Mouse (Mus musculus) G1E (cell line): Measurements from ENCODE around the gene Khdrbs1.

Experiments used
- CTCF ChIP-seq: IDR thresholded peaks from 2 replicates; pipeline ENCODE4 v1.5.1; 2012; ENCODE audit warnings: low read depth, low read length, inconsistent platforms, mixed read lengths
- GATA1 ChIP-seq: IDR thresholded peaks from 2 replicates; pipeline ENCODE4 v1.6.1; 2012; ENCODE audit warnings: borderline replicate concordance, low read length, inconsistent platforms, mixed read lengths
- TAL1 ChIP-seq: conservative IDR thresholded peaks from 2 replicates; pipeline ENCODE4 v1.6.1; 2012; ENCODE audit warnings: low read depth, low read length, inconsistent platforms, mixed read lengths

DNA sequence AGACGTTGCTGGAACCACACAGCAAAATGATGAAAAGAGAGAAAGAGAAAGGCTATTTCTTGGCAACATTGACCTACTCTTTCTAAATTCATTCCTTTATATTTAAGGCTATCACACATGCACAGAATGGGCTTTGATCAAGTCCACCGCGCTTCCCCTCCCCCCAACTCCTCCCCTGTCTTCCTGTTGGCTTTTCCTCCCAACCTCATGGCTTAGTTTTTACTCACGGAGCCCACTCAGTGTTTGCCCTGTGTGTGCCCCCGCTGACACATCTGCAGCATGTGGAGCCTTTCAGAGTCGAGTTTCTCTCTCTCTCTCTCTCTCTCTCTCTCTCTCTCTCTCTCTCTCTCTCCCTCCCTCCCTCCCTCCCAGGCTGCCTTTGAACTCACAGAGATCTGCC is 28.5 kb upstream of the Khdrbs1 start:
- TF ChIP-seq CTCF (no peak), TAL1 (no peak), GATA1 (no peak)
